Mouse (Mus musculus) CD4-positive, CD25-positive, alpha-beta regulatory T cell, adult 4 months (primary cell): ENCODE results near the gene Pnck. TPM values are rescaled to one million over a fixed set of nuclear protein-coding genes. Genes with fewer than 3 reads are reported as not detected.

Experiments
- ATAC-seq: one replicate; pipeline ENCODE4 v1.8.0; 2017
- polyA plus RNA-seq, 2 experiments: library from polyadenylated mRNA; unstranded; fragments of 100-300 nt; shearing (Covaris generic); gene quantifications; one replicate each; pipeline ENCODE4 v1.2.1; 2017

The Pnck gene
- polyA plus RNA-seq = 1 to 10 TPM; 2.6 to 2.7 TPM

- peak; percentile 63 for ATAC-seq
These were observed at the start of gene Pnck for GRCm38 (mm10) chrX:73659575-73660283. Gene Pnck, minus strand, starts transcription at chrX:73660117.

- no peak for ATAC-seq
These were observed 40.6 kb upstream of the Pnck start for GRCm38 (mm10) chrX:73700472-73700871.

GRCm38 (mm10) chrX:73690917-73691629, 31.2 kb upstream of the Pnck start:
- ATAC-seq = peak; percentile 67

GRCm38 (mm10) chrX:73685629-73686028, 25.7 kb upstream of the Pnck start:
- no peak for ATAC-seq

- no peak for ATAC-seq
These were observed 25.1 kb upstream of the Pnck start for GRCm38 (mm10) chrX:73684978-73685377.

- ATAC-seq = no peak
These were observed 24.2 kb upstream of the Pnck start for GRCm38 (mm10) chrX:73684156-73684555.

- no peak for ATAC-seq
These were observed 16.8 kb upstream of the Pnck start for GRCm38 (mm10) chrX:73676668-73677067.

GRCm38 (mm10) chrX:73675231-73675630, 15.3 kb upstream of the Pnck start:
- ATAC-seq = no peak

- no peak for ATAC-seq
These were observed 14.2 kb upstream of the Pnck start for GRCm38 (mm10) chrX:73673968-73674661.

- ATAC-seq = no peak
These were observed 13.7 kb upstream of the Pnck start for GRCm38 (mm10) chrX:73673619-73673967.

GRCm38 (mm10) chrX:73672879-73673618, 13.1 kb upstream of the Pnck start, which contains the start of gene Slc6a8:
Gene Slc6a8, plus strand, starts transcription at chrX:73673150.
- peak; percentile 53 for ATAC-seq

GRCm38 (mm10) chrX:73672031-73672431, 12.1 kb upstream of the Pnck start:
- ATAC-seq = peak; percentile 77

GRCm38 (mm10) chrX:73663143-73663542, 3.2 kb upstream of the Pnck start:
- ATAC-seq = no peak

GRCm38 (mm10) chrX:73660284-73660665, 358 bp upstream of the Pnck start:
- no peak for ATAC-seq

- no peak for ATAC-seq
These were observed 862 bp downstream of the Pnck start for GRCm38 (mm10) chrX:73658936-73659574.

- no peak for ATAC-seq
These were observed 1.5 kb downstream of the Pnck start for GRCm38 (mm10) chrX:73658391-73658790.

GRCm38 (mm10) chrX:73655529-73655928, 4.4 kb downstream of the Pnck start:
- ATAC-seq = peak; percentile 35

- ATAC-seq = peak; percentile 69
These were observed 5.7 kb downstream of the Pnck start for GRCm38 (mm10) chrX:73654177-73654576.

- no peak for ATAC-seq
These were observed 6.5 kb downstream of the Pnck start for GRCm38 (mm10) chrX:73653392-73653791.

GRCm38 (mm10) chrX:73650869-73651268, 9.0 kb downstream of the Pnck start:
- no peak for ATAC-seq

- ATAC-seq = no peak
These were observed 14.8 kb downstream of the Pnck start for GRCm38 (mm10) chrX:73645121-73645520.

GRCm38 (mm10) chrX:73639901-73640469, 19.9 kb downstream of the Pnck start:
- no peak for ATAC-seq
